Mouse (Mus musculus): ENCODE results near the gene Camk2g.
A peak's percentile ranks its signal among the peaks of the same experiment; 100 is the strongest.

The Camk2g gene

DNA sequence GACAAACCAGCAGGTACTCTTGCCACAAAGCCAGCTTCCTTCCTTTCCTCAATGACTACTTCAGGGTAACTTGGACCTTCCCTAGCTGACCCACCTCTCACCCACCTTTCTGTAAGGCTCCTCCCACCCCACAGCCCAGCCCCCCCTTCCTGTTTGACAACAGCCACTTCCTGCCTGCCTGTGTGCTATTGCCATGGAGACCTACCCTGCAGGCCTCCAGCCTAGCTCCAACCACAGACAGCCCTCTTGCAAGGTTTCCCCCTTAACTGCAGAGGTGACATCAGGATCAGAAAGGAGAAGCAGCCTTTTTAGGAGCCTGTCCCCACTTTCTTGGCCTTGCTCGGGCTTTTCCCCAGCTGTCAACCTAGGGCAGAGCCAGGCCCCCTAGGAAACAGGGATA is 8.7 kb downstream of the Camk2g start:
- DNase-seq (ENCODE audit: low read depth): no peak

DNA sequence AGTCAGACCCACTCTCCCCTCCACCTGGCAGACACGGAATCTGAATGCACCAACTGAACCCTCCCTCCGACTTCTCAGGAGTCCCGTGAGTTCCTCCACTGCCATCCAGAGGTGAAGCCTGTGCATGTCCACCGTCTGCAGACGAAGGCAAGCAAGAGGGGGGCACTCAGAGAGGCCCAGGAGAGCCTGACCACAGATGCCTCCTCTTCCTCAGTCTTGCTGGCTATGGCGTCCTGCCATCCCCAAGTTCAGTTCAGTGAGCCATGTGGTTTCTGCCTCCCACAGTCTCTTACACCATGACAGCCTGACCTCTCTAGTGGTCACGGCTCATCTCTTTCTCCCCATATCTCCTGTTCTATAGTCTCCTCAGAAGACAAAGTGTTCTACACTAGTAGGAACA is 9.2 kb downstream of the Camk2g start:
- DNase-seq (ENCODE audit: low read depth): no peak

DNA sequence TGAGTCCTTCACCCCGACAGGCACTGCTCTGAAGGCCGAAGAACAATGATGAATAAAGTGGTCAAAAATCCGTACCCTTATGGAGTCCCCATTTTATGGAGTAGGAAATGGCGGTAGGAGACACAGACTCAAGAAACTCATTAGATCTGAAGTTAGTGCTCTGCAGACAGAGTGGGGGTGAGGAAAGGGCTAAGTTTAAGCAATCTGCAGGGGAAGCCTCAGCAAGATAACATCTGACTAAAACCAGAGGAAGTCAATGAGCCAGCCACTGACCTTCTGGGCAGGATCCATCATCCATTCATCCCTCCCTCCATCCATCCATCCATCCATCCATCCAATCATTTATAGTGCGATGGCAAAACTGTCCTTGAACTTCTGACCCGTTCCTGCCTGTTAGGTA is 10.4 kb downstream of the Camk2g start:
- no peak for DNase-seq (ENCODE audit: low read depth)

DNA sequence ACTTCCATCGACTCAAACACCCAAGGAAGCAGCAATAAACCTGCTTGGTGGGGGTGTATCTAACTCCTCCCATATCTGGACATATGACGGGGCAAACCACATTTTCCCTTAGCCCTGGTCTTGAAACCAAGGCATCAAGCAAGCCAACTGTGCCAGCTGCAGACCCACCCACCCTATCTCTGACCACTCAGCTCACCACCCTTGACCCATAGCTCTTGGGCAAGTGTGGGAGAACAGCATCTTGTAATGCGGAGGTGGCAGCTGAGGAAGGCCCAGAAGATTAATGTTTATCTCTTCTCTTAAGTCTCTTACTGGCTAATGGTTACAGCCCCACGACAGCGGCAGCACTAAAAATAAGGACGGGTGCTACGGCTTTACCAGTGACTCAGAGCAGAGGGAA is 11.0 kb downstream of the Camk2g start:
- no peak for DNase-seq (ENCODE audit: low read depth)

DNA sequence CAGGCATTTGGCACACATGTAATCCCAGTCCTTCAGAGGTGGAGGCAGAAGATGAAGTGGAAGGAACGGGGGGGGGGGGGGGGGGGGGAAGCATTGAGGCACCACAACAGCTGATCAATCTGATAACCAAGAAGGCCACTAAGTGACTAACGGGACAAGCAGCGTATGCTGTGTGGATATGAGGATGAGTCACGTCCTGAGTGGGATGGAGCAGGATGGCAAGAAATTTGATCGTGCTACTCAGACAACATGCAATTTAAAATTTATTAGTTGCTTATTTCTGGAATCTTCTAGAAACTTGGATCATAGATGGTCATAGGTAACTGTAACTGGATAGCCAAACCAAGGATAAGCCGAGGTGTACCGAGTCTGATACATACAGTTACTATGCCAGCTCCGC is 13.7 kb downstream of the Camk2g start:
- DNase-seq (ENCODE audit: low read depth): no peak

DNA sequence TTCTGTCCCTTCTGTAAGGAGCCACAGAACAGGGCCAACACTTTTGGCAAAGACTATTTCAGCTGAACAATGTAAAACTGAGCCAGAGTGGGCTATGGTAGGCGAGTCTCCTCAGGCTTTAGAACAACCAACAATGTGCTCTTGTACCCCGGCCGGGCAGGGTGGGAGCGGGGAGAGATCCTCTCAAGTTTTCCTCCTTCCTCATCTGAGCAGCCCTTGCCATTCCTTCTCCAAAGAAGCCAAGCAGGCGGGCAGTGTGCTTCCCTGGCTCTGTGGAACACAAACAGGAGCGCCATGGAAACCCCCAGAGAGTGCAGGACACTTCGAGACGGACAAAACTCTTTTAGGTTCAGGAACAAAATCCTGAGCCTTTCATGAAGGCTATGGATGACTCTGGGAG is 15.4 kb downstream of the Camk2g start:
- no peak for DNase-seq (ENCODE audit: low read depth)

DNA sequence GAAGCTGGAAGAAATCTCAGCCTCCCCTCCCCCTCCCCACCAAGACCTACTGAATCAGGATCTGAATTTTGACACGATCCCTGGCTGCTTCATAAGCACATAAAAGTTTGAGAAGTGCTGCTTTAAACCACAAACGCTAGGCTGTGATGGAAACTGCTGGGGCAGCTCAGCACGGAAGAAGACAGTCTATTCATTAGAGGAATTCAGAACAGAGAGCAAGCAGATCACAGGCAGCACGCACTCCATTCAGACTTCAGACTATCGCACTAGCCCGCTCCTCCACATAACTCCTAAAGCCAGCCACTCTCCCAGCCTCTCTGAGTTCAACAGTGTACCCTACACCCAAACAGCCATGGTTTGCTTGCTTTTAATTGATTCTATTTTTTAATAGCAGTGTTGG is 18.2 kb downstream of the Camk2g start:
- DNase-seq (ENCODE audit: low read depth): no peak

DNA sequence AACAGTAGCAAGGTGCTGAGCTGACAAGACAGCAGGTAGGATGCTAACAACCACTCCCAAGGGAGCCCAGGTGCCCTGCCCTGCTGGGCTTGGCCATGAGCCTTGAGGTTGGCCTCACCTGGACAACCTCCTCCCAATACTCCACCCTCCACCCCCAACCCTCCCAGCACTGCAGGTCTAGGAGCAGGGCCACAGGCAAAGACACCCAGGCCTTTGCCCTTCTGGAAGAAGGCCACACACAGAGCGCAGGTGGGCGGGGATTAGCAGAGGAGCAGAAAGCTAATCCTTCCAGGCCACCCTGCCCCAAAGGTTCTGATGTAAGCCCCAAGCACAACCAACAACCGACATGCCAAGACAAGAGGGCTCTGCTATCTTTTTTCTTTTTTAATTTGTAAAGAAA is 20.5 kb downstream of the Camk2g start:
- no peak for DNase-seq (ENCODE audit: low read depth)

DNA sequence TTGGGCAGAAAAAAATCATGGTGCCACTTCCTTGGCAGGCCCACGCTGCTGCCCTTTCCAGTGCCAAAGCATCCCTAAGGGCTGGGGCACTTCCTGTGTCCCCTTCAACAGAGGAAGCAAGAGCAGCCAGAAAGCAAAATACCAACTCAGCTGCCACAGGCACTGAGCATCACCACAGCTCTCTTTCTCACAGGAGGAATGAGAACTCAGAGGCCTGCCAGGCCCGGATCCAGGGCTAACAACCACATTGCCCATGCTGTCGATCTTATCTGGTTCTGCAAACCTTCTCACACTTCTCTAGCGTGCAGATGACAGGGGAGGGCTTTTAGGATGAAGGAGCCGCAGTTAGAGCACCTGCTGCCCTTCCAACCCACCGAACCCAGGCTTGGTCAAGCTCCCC is 21.1 kb downstream of the Camk2g start:
- DNase-seq (ENCODE audit: low read depth): no peak

DNA sequence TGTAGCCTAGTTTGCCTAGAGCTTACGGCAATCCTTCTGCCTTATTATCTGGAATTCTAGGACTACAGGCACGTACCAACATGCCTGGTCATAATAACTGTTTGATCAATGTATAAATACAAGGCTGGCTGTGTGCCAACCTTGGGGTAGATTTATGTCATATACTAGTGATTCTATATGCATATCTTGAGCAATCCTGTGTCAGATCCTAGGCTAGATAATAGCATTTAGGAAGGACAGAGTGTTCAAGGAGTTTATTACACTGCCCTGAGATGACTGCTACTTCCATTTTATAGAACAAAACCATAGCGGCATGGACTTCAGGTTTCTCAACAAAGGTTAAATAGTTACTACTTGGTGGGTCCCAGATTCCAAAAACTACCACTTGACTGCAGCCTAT is 21.9 kb downstream of the Camk2g start:
- no peak for DNase-seq (ENCODE audit: low read depth)

DNA sequence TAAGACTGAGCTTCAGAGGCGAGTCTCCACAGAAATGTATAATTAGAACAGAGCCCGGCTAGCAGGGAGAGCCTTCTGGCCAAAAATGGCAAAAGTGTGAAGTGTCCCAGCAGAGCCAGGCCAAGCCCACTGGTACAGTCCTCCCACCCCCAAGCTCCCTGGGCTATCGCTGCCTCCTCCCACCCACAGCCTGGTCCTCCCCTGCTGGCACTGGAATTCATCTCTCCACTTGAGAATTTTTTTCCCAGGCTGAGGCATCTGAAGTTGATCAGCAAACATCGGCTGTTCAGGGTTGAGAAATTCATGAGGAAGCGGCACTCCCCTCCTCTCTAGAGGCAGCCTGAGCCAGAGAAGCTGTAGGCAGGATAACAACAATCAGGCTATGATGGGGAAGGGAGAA is 25.3 kb downstream of the Camk2g start:
- no peak for DNase-seq (ENCODE audit: low read depth)

DNA sequence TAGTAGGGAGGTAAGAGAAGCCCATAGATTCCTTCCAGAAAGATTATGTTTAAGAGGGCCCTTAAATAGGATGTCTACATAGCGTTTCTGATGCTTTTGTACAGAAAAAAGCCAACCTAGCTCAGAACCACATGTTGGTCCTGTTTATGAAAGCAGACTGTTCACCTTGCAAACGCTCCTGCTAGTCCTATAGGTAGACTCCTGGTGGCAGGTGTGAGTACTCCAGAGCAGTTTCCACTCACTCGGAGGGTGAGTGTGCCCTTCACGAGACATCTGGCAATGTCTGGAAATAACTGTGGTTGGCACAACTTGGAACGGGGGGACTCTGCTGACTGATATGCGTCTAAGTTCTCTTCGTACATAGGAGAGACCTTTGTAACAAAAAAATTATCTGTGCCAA is 26.0 kb downstream of the Camk2g start:
- DNase-seq (ENCODE audit: low read depth): no peak

DNA sequence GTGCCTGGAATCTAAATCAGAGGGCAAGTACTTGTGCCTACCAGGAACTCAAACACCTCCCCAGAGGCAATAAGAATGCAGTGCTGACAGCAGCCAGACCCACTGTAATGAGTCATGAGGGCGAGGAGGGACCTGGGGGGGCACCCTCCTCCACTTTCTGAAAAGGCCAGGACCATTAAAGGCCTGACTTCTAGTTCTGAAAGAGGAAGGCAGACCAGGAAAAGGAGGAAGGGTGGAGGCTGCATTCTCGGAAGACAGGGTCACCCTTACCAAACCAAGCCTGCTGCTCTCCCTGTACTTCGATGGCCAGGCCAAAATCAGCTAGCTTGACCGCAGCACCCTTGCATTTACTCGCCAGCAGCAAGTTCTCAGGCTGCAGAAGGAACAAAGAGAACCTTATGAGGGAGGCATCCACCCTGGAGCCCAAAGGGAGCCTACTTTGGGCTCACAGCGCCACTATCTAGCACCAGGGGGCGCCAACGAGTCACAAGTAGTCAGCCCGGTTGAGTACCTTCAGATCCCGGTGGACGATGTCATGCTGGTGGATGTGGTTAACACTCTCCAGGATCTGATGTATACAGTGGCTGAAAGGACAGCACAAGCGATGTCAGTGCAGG is 28.1 kb downstream of the Camk2g start:
- DNase-seq (ENCODE audit: low read depth): peak; percentile 67

DNA sequence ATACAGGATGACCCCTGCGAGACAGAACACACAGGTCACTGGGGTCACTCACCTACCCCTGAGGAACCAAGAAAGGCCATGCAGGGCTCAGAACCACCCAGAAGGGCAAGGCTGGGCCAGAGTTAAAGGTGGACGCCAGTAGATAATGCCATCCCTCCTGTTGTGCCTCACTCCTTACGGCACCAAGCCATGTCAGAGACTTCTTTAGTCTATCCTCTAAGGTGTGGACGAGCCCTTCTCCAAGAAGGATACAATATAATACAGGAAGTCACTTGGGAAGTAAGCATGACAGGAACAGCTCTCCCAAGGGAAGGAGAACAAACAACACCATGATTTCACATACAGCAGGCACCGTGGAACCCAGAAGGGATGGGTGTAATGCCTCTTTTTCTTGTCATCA is 28.9 kb downstream of the Camk2g start:
- DNase-seq (ENCODE audit: low read depth): no peak

DNA sequence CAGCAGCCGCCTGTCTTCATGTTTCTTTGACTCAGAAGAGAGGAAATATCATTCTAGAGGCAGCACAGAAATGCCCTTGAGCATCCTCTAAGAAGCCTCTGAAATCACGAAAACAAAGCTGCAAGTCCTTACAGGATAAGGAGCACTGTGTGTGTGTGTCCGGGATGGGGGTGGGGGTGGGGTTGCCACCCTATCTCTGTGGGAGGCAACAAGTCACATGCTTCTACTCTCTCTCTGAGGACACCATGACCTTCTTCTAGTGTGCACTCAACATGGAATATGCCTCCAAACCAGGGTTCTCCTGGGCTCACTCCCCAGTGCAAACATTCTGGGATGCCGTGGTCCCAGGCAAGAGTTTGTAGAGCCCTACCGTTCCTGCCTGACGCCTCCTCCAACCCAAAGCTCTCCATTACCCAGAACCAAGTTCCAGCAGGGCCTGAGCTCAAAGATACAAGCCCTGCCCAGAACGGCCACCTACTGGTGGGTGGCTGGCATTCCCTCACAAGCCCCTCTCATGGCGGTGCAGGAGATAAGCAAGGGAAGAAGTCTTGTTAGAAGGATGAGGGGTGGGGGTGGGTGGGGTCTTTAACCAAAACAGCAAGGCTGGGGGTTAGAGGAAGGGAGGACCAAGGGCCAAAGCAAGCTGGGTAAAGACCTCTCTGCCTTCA is 35.0 kb downstream of the Camk2g start:
- DNase-seq (ENCODE audit: low read depth): no peak

DNA sequence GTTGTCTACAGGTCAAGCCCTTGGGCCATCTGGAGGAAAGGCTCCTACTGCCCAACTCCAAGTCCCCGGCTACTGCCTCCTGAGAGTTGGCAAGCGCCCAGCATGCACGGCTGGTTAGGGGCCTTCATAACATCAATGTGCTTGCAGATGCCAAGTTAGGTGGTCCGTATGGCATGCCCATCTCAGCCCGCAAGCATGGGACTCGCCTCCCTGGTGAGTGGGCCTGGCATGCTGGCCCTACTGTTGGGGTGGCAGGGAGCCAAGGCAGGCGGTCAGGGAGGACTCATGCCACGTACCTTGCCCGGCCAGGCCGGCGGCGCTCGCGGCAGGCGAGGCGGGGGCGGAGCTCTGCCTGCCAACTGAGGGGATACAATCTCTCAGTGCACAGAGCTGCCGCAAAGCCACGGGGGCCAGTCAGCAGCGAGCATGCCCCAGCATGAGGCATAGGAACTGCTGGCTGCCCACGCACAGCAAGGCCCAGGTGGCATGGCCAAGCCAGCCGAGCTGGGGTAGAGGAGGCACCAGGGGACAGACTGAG is 36.4 kb downstream of the Camk2g start:
- DNase-seq (ENCODE audit: low read depth): no peak

DNA sequence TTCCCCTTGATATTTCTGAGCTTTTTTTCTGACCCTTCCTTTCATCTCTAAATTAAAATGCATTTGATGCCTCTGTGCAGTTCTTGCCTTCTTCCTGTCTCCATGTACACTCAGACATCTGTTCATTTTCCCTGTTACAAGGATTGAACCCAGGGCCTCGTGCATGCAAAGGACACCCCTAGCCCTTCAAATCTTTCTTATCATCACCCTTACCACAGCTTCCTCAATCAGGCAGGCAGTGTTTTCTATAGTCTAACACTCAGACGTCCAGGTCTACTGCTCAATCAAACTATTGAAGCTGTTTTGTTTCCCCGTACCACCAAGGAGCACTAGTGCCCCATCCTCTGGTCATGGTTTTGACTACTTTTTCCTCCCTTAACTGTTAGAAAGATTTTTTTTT is 40.1 kb downstream of the Camk2g start:
- no peak for DNase-seq (ENCODE audit: low read depth)

DNA sequence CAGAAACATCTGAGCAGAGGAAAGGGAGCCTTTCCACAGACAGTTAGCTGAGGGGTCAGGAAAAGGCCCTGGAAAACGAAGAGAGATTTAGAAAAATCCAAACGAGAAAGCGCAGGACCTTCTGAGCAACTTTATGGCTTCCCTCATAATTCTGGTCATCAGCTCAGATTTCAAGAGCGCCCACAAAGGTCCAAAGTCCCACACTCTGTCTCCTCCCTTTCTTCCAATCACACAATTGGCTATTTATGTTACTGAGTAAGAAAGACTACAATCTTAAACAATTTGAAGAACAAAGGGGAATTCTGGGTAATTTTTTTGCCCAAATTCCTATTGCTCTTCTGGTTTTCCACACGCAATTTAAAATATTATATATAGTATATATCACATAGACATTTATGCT is 43.4 kb downstream of the Camk2g start:
- DNase-seq (ENCODE audit: low read depth): no peak

DNA sequence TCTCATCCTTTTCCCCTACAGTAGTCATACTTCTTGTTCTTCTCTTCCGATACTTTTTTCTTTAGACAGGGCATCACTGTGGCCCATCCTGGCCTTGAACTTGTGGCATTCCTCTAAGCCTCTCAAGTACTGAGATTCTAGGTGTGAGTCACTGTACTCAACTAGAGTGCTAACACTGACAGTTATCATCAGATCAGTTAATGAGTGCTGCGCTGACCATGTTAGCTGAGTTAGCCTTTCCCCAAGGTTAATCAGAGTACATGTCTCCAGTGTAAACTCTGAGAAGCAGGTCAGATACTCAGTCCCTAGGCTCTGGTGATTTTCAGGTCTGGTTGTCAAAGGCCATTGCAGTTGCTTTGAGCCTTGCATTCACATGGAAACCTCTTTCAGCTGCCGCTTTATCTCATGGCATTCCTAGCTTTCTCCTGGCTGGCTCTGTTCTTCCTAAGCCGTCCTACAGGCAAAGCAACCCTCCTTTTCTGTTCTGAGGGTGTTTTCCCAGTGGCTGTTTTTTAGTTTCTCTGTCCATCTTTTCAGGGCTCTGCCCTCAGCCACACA is 44.3 kb downstream of the Camk2g start:
- no peak for DNase-seq (ENCODE audit: low read depth)

DNA sequence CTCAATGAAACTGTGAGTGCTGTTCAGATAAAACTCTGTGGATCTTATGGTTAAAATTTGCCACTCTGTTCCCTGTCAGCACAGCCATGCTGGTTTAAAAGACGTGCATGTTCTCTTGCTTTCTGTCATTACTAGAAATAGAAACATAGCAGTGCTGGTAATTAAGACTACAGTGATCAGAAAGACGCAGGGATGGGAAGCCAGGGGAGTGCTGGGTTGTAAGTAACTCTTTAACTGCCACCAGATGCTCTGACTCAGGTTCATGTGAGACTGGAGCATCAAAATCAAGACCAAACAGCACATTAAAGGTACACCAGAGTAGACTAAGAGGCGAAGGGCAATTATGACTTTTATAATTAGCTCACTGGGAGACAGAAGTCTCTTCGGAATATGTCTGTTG is 45.5 kb downstream of the Camk2g start:
- no peak for DNase-seq (ENCODE audit: low read depth)

DNA sequence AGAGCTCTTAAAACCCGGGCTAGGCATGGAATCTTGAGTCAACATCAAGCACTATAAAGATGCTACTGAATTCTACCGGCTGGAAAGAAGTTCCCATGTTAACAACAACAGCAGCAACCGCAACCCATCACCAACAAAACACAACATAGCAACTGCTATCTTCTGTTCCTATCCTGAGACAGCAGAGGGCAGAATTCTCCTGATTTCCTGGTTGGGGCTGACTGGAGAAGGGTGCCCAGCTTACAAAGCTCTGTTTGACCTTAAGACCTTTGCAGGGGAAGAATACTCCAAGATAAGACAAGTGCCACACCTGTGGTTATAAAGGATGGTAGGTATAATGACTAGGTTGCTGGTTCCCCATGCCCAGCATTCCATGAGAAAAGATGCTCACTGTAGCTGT is 47.0 kb downstream of the Camk2g start:
- no peak for DNase-seq (ENCODE audit: low read depth)

DNA sequence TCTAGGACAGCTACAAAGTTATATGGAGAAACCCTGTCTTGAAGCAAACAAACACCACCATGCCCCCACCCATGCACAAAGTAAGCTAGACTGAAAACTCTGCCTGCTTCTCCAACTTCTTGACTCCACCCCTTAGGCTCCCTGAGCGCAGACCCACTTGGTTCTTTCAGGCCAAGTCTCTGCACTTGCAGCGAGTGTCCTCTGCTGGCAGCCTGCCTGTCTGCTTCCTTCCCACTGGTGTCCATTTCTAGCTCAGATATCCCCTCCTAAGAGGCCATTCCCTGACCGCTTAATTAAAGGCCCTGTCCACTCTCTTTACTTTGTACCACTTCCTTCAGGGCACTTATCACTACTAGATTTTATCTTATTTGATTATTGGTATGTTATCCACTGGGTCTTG is 50.3 kb downstream of the Camk2g start:
- no peak for DNase-seq (ENCODE audit: low read depth)

DNA sequence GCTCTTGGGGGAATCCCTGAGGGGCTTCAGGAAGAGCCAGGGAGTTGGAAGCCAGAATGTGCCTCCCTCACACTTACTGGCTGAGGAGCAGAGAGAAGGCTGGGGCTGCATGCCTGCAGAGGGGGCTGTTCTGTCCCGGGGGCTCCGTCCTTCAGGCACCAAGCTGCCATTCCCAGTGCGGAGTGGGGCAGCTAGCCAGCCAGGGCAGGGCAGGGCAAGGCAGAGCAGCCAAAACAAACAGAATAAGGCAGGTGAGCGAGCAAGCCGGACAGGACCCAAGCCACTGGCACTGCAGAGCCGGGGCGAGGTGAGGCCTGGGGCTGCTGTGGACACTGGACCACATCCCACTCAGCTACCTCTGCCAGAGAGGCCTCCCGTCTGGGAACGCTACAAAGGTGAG is 52.6 kb downstream of the Camk2g start:
- DNase-seq (ENCODE audit: low read depth): no peak

DNA sequence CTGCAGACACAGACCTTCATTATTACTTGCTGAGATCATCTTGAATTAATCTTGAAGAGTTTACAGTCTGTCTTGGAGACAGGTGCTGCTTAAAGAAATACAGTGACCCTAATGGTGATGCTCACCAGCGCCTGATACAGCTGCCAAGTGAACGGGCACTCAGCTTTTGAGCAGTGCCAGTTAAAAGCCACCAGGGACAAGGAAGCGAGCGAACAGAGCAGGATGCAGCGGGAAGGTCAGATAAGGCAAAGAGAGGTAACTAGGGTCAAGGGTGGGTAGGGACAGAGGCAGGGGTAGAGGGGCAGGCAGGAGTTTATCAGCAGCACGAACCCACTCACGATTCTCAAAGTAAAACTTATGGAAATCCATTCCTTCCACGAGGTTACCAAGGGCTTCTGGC is 55.4 kb downstream of the Camk2g start:
- no peak for DNase-seq (ENCODE audit: low read depth)
